Mouse (Mus musculus) neural tube, embryonic 11.5 days (tissue): ENCODE measurements around the gene Cyp4f13. TPM values are rescaled to one million over a fixed set of nuclear protein-coding genes. Genes with fewer than 3 reads are reported as not detected.

Experiments
- polyA plus RNA-seq: library from polyadenylated mRNA; unstranded; fragments of >200 nt; fragmentation: Nextera tagmentation; extraction: Ambion mirVana; gene quantifications from 2 replicates; pipeline ENCODE4 v1.2.1, GENCODE M21; 2014

The Cyp4f13 gene
- polyA plus RNA-seq, 1 experiment from 2014 or later = 3.0 TPM

Other genes starting within 250 kb of the Cyp4f13 start
- 36.9 and 41.3 TPM in 2 replicates for gene Zfp871, start 159.1 kb downstream of the Cyp4f13 start, polyA plus RNA-seq
- 31.1 and 33.3 TPM in 2 replicates for gene Zfp811, start 137.5 kb downstream of the Cyp4f13 start, polyA plus RNA-seq
- gene Zfp799, start 117.1 kb downstream of the Cyp4f13 start, polyA plus RNA-seq = 17.6 and 21.1 TPM in 2 replicates
- 9.0 and 9.8 TPM in 2 replicates for gene Zfp870, start 55.8 kb downstream of the Cyp4f13 start, polyA plus RNA-seq
- not detected in 2 replicates for gene Cyp4f14, start 30.1 kb downstream of the Cyp4f13 start, polyA plus RNA-seq
- 13.1 and 13.7 TPM in 2 replicates for gene Zfp472, start 18.4 kb upstream of the Cyp4f13 start, polyA plus RNA-seq
- gene Zfp952, start 45.7 kb upstream of the Cyp4f13 start, polyA plus RNA-seq = 16.8 and 18.6 TPM in 2 replicates
- gene Zfp763, start 86.0 kb upstream of the Cyp4f13 start, polyA plus RNA-seq = 22.9 and 25.9 TPM in 2 replicates
- gene 4921501E09Rik, start 120.7 kb upstream of the Cyp4f13 start, polyA plus RNA-seq = not detected in 2 replicates
- 10.7 and 11.9 TPM in 2 replicates for gene Zfp563, start 141.9 kb upstream of the Cyp4f13 start, polyA plus RNA-seq
- gene Morc2b, start 192.3 kb upstream of the Cyp4f13 start, polyA plus RNA-seq = 0.12 and 0.18 TPM in 2 replicates
- gene Olfr55, start 221.0 kb upstream of the Cyp4f13 start, polyA plus RNA-seq = 0.05 TPM in 1 of 2 replicates, not detected in the other
- gene Olfr239, start 243.9 kb upstream of the Cyp4f13 start, polyA plus RNA-seq = not detected in 2 replicates